Mouse (Mus musculus) forebrain, postnatal 0 days (tissue): ENCODE data around the gene Hgd. TPM values are rescaled to one million over a fixed set of nuclear protein-coding genes. Genes with fewer than 3 reads are reported as not detected.

ENCODE experiments used
- ATAC-seq: fragments of 200-750 bp; cut with Nextera tagmentation; 2 replicates; pipeline ENCODE4 v1.8.0; 2017; ENCODE audit warnings: mild to moderate bottlenecking, moderate library complexity
- DNase-seq: peaks from one replicate; pipeline ENCODE4 v3.0.0-alpha.2; 2015
- H3K27ac ChIP-seq: fragments of 300-500 bp; sonication (generic); 2 replicates; pipeline ENCODE4 v1.5.1; 2014; ENCODE audit warnings: low read depth, mild to moderate bottlenecking, antibody characterized with exemption, low read length, moderate library complexity, mixed read lengths
- H3K27me3 ChIP-seq: fragments of 300-500 bp; sonication (generic); 2 replicates; pipeline ENCODE4 v1.6.1; 2014; ENCODE audit warnings: mild to moderate bottlenecking, low read length, mixed read lengths; ENCODE audit not compliant: insufficient read depth
- H3K36me3 ChIP-seq: fragments of 300-500 bp; sonication (generic); 2 replicates; pipeline ENCODE4 v1.6.1; 2014; ENCODE audit warnings: mild to moderate bottlenecking, moderate library complexity; ENCODE audit not compliant: insufficient read depth
- H3K4me1 ChIP-seq: fragments of 300-500 bp; sonication (generic); 2 replicates; pipeline ENCODE4 v1.6.1; 2014; ENCODE audit warnings: antibody characterized with exemption; ENCODE audit not compliant: insufficient read depth
- H3K4me2 ChIP-seq: fragments of 300-500 bp; sonication (generic); 2 replicates; pipeline ENCODE4 v1.6.1; 2014; ENCODE audit warnings: low read depth, mild to moderate bottlenecking, moderate library complexity
- H3K4me3 ChIP-seq: fragments of 300-500 bp; sonication (generic); 2 replicates; pipeline ENCODE4 v1.5.1; 2014; ENCODE audit warnings: low read depth, low read length, mixed read lengths
- H3K9ac ChIP-seq: fragments of 300-500 bp; sonication (generic); 2 replicates; pipeline ENCODE4 v1.6.1; 2014; ENCODE audit warnings: mild to moderate bottlenecking
- H3K9me3 ChIP-seq: fragments of 300-500 bp; sonication (generic); 2 replicates; pipeline ENCODE4 v1.6.1; 2016; ENCODE audit warnings: low read length
- CTCF ChIP-seq: sonication (generic); IDR thresholded peaks from 2 replicates; pipeline ENCODE4 v1.5.1; 2016; ENCODE audit warnings: antibody characterized with exemption, control low read depth, low read depth
- WGBS: fragments of 180-500 bp; shearing (Covaris S2); extraction: QIAGEN DNeasy Blood & Tissue Kit; methylation state at CpG from one replicate; pipeline ENCODE4 v1.1.7; 2014; 5-methylcytosine and 5-hydroxymethylcytosine counted together
- polyA plus RNA-seq: library from polyadenylated mRNA; unstranded; fragments of >200 nt; fragmentation: Nextera tagmentation; extraction: Ambion mirVana; gene quantifications from 2 replicates; pipeline ENCODE4 v1.2.1, GENCODE M21; 2015
- total RNA-seq: library from RNA; depleted of rRNA; stranded (reverse); fragments of >200 nt; gene quantifications from 2 replicates; pipeline ENCODE4 v1.2.3, GENCODE M21; 2014

The Hgd gene
- total and polyA plus RNA-seq, 2 experiments from 2014 or later, result not detected

DNA sequence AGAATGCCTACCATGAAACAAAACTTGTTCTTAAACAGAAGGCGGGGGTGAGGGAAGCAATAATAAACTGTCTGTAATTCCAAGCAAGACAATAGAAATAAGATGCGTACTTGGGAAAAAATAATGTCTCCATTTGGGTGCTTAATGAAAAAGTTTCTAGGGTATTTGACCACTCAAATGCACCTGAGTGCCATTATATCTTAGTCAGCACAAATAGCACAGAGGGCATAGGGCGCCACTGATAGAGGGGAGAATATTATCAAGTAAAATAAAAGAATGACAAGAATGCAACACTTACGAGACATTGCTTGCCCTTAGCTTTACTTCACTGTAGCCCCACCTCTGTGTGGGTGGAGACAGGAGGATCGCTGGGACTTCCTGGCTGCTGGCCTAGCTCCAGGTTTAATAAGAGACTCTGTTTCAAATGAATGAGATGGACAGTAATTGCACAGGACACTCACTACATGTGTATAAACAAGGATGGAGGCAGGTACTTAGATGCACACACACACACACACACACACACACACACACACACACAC is 85.5 kb downstream of the Hgd start:
- no peaks in the 10 kb centered on the region for H3K4me1 ChIP-seq
- no peaks in the 10 kb centered on the region for H3K9me3 ChIP-seq
- WGBS, result 84% methylated on average over 5 of the region's 5 CpGs
- DNase-seq (no peak), ATAC-seq (no peak)
- no peak overlapping the region for H3K4me2 ChIP-seq
- H3K4me3 ChIP-seq, result no peak overlapping the region
- H3K27me3 ChIP-seq, result no peaks in the 10 kb centered on the region
- H3K9ac ChIP-seq, result no peak overlapping the region
- H3K36me3 ChIP-seq, result no peaks in the 10 kb centered on the region
- no peak overlapping the region for H3K27ac ChIP-seq
- no peak for TF ChIP-seq CTCF

GRCm38 (mm10) chr16:37670666-37671283 is 90.8 kb downstream of the Hgd start:
- Histone ChIP-seq H3K4me1 (no peaks in the 10 kb centered on the region), H3K4me3 (no peak overlapping the region), H3K27ac (no peak overlapping the region), H3K9me3 (no peaks in the 10 kb centered on the region), H3K27me3 (no peaks in the 10 kb centered on the region), H3K9ac (no peak overlapping the region), H3K36me3 (no peaks in the 10 kb centered on the region), H3K4me2 (no peak overlapping the region)
- WGBS, result 25% methylated on average over 4 of the region's 4 CpGs
- TF ChIP-seq CTCF, result no peak
- ATAC-seq, result peak; percentile 20
- DNase-seq, result no peak

GRCm38 (mm10) chr16:37675326-37675725 is 95.4 kb downstream of the Hgd start:
- DNase-seq, result no peak
- 90% methylated on average over 5 of the region's 5 CpGs for WGBS
- H3K4me1 ChIP-seq, result peaks cover 3% of the 10 kb centered on the region; the same call in 1 of the 2 replicates
- no peak for ATAC-seq
- no peak overlapping the region for H3K9ac ChIP-seq
- no peaks in the 10 kb centered on the region for H3K9me3 ChIP-seq
- no peak overlapping the region for H3K27ac ChIP-seq
- H3K4me3 ChIP-seq, result no peak overlapping the region
- H3K4me2 ChIP-seq, result no peak overlapping the region
- no peaks in the 10 kb centered on the region for H3K36me3 ChIP-seq
- no peaks in the 10 kb centered on the region for H3K27me3 ChIP-seq
- TF ChIP-seq CTCF, result no peak

- Histone ChIP-seq H3K4me2 (peak overlapping the region; percentile 34), H3K4me1 (peaks cover 3% of the 10 kb centered on the region; the same call in 1 of the 2 replicates), H3K27me3 (no peaks in the 10 kb centered on the region), H3K27ac (peak overlapping the region; percentile 17; the same call in 1 of the 2 replicates), H3K36me3 (no peaks in the 10 kb centered on the region), H3K9me3 (no peaks in the 10 kb centered on the region), H3K9ac (peak overlapping the region; percentile 6; the same call in 1 of the 2 replicates), H3K4me3 (no peak overlapping the region)
- ATAC-seq, result peak; percentile 92
- no peak for TF ChIP-seq CTCF
- peak; percentile 61 for DNase-seq
- 35% methylated on average over 17 of the region's 17 CpGs for WGBS
Observed at GRCm38 (mm10) chr16:37676024-37676676, 96.2 kb downstream of the Hgd start.

GRCm38 (mm10) chr16:37676677-37677072 is 96.7 kb downstream of the Hgd start:
- Histone ChIP-seq H3K4me1 (peaks cover 3% of the 10 kb centered on the region; the same call in 1 of the 2 replicates), H3K36me3 (no peaks in the 10 kb centered on the region), H3K9ac (no peak overlapping the region), H3K27ac (no peak overlapping the region), H3K9me3 (no peaks in the 10 kb centered on the region), H3K27me3 (no peaks in the 10 kb centered on the region), H3K4me3 (no peak overlapping the region), H3K4me2 (peak overlapping the region; percentile 34)
- no peak for DNase-seq
- peak; percentile 52 for ATAC-seq
- TF ChIP-seq CTCF, result no peak
- WGBS, result 13% methylated on average over 4 of the region's 4 CpGs

- no peaks in the 10 kb centered on the region for H3K27me3 ChIP-seq
- no peaks in the 10 kb centered on the region for H3K36me3 ChIP-seq
- no peaks in the 10 kb centered on the region for H3K9me3 ChIP-seq
- no peak overlapping the region for H3K9ac ChIP-seq
- 83% methylated on average over 8 of the region's 8 CpGs for WGBS
- no peak overlapping the region for H3K27ac ChIP-seq
- H3K4me3 ChIP-seq, result no peak overlapping the region
- TF ChIP-seq CTCF, result no peak
- peaks cover 10% of the 10 kb centered on the region; the same call in 1 of the 2 replicates for H3K4me1 ChIP-seq
- no peak overlapping the region for H3K4me2 ChIP-seq
- ATAC-seq (no peak), DNase-seq (no peak)
Observed at GRCm38 (mm10) chr16:37677586-37677985, 97.6 kb downstream of the Hgd start.

- Histone ChIP-seq H3K4me3 (no peak overlapping the region), H3K36me3 (no peaks in the 10 kb centered on the region), H3K27ac (no peak overlapping the region), H3K4me1 (peaks cover 25% of the 10 kb centered on the region; the same call in 1 of the 2 replicates), H3K4me2 (no peak overlapping the region), H3K9ac (no peak overlapping the region), H3K9me3 (no peaks in the 10 kb centered on the region), H3K27me3 (no peaks in the 10 kb centered on the region)
- DNase-seq, result no peak
- no peak for TF ChIP-seq CTCF
- 83% methylated on average over 2 of the region's 2 CpGs for WGBS
- ATAC-seq, result no peak
Observed at GRCm38 (mm10) chr16:37680216-37680615, 100.3 kb downstream of the Hgd start.
